Mouse (Mus musculus) kidney, adult 2 months (tissue): ENCODE measurements around the gene Ripply1.

Experiments
- CTCF ChIP-seq: fragments of 200-500 bp; conservative IDR thresholded peaks from 2 replicates; pipeline ENCODE4 v1.5.1; 2011; ENCODE audit warnings: low read depth, mild to moderate bottlenecking, control low read depth, low read length, moderate library complexity, mixed read lengths; ENCODE audit not compliant: insufficient read depth, insufficient read length
- POLR2A ChIP-seq: fragments of 200-500 bp; IDR thresholded peaks from one replicate; pipeline ENCODE4 v1.6.1; 2011; ENCODE audit warnings: low read depth, low read length, control low read depth

- TF ChIP-seq CTCF (peak; percentile 64), POLR2A (no peak)
Measured at GRCm38 (mm10) chrX:139751855-139752254, 30.3 kb downstream of the Ripply1 start.
